Mouse (Mus musculus) stomach, postnatal 0 days (tissue): Measurements from ENCODE around the gene Fuca1.

Source experiments
- CTCF ChIP-seq: IDR thresholded peaks from 2 replicates; pipeline ENCODE4 v1.5.1; 2016; ENCODE audit warnings: antibody characterized with exemption, low read depth, mild to moderate bottlenecking, moderate library complexity
- EP300 ChIP-seq: optimal IDR thresholded peaks from 2 replicates; pipeline ENCODE3; 2016; ENCODE audit warnings: antibody characterized with exemption

GRCm38 (mm10) chr4:135961709-135962108 lies 41.2 kb downstream of the Fuca1 start:
- TF ChIP-seq EP300 (no peak), CTCF (no peak)
